Mouse (Mus musculus) CH12.LX (cell line): Measurements from ENCODE around the gene Ncoa7. TPM values are rescaled to one million over a fixed set of nuclear protein-coding genes. Genes with fewer than 3 reads are reported as not detected.

ENCODE experiments used
- DNase-seq: peaks from one replicate; pipeline ENCODE4 v3.0.0-alpha.2; 2013; ENCODE audit errors: extremely low read depth
- H3K27ac ChIP-seq: 2 replicates; pipeline ENCODE4 v1.5.1; 2012; ENCODE audit warnings: low read depth, mild to moderate bottlenecking, control low read depth, moderate library complexity; ENCODE audit not compliant: insufficient read depth
- H3K27me3 ChIP-seq: replicated peaks from 2 replicates; pipeline ENCODE3; 2012; ENCODE audit warnings: inconsistent platforms
- H3K36me3 ChIP-seq, 2 experiments: replicated peaks in 1 of 2; 2 replicates each; pipeline versions ENCODE3 to v1.6.1; 2012; ENCODE audit warnings: inconsistent platforms in 1 of 2, low read length in 1 of 2, mild to moderate bottlenecking in 1 of 2, mixed read lengths in 1 of 2, moderate library complexity in 1 of 2; ENCODE audit not compliant: control insufficient read depth in 1 of 2, insufficient read depth in 1 of 2
- H3K4me1 ChIP-seq, 2 experiments: 2 replicates each; pipeline ENCODE4 v1.6.1; 2012; ENCODE audit warnings: inconsistent platforms in 1 of 2, moderate library complexity in 1 of 2; ENCODE audit not compliant: insufficient read depth in 2 of 2, control insufficient read depth in 1 of 2
- H3K4me2 ChIP-seq: 2 replicates; pipeline ENCODE4 v1.6.1; 2012; ENCODE audit warnings: low read depth, mild to moderate bottlenecking, control low read depth; ENCODE audit not compliant: poor library complexity, insufficient read depth, severe bottlenecking
- H3K4me3 ChIP-seq, 3 experiments: fragments of 150-350 bp in 1 of 3; sonication (generic) in 1 of 3; replicated peaks in 1 of 3; 2 replicates each; pipeline versions ENCODE3 to v1.5.1; 2011 to 2012; ENCODE audit warnings: low read depth in 2 of 3, low read length in 2 of 3, mild to moderate bottlenecking in 2 of 3, moderate library complexity in 2 of 3, control low read depth in 1 of 3, improper control_type of control experiment in 1 of 3, inconsistent platforms in 1 of 3, mixed read lengths in 1 of 3; ENCODE audit not compliant: poor library complexity in 1 of 3
- H3K79me2 ChIP-seq: replicated peaks from 2 replicates; pipeline ENCODE4 v1.6.1; 2012; ENCODE audit warnings: mild to moderate bottlenecking, moderate library complexity; ENCODE audit not compliant: control insufficient read depth, poor library complexity, insufficient read depth, severe bottlenecking; ENCODE audit errors: extremely low read depth
- H3K9ac ChIP-seq: 2 replicates; pipeline ENCODE4 v1.6.1; 2012; ENCODE audit warnings: low read depth, mild to moderate bottlenecking, control low read depth, moderate library complexity; ENCODE audit not compliant: insufficient read depth
- H3K9me3 ChIP-seq: replicated peaks from 2 replicates; pipeline ENCODE3; 2012; ENCODE audit warnings: low read length, inconsistent platforms, mixed read lengths
- BHLHE40 ChIP-seq: IDR thresholded peaks from 2 replicates; pipeline ENCODE4 v1.6.1; 2011; ENCODE audit warnings: mild to moderate bottlenecking, low read depth, low read length, improper control_type of control experiment
- CTCF ChIP-seq, 2 experiments: IDR thresholded peaks in 1 of 2; conservative IDR thresholded peaks in 1 of 2; 2 replicates each; pipeline ENCODE4 v1.5.1; 2011 to 2012; ENCODE audit warnings: low read depth in 2 of 2, low read length in 2 of 2, improper control_type of control experiment in 1 of 2, inconsistent platforms in 1 of 2, mild to moderate bottlenecking in 1 of 2, moderate library complexity in 1 of 2
- ELF1 ChIP-seq: IDR thresholded peaks from 2 replicates; pipeline ENCODE4 v1.6.1; 2014; ENCODE audit warnings: low read depth, mild to moderate bottlenecking, inconsistent platforms, low read length, improper control_type of control experiment
- EP300 ChIP-seq: IDR thresholded peaks from 2 replicates; pipeline ENCODE4 v1.6.1; 2011; ENCODE audit warnings: low read length, improper control_type of control experiment
- GABPA ChIP-seq: IDR thresholded peaks from 2 replicates; pipeline ENCODE4 v1.6.1; 2012; ENCODE audit warnings: low read depth, low read length, improper control_type of control experiment, inconsistent platforms; ENCODE audit not compliant: insufficient replicate concordance
- JUND ChIP-seq: conservative IDR thresholded peaks from 2 replicates; pipeline ENCODE4 v1.6.1; 2011; ENCODE audit warnings: low read depth, low read length, improper control_type of control experiment
- MEF2A ChIP-seq: IDR thresholded peaks from 2 replicates; pipeline ENCODE4 v1.6.1; 2014; ENCODE audit warnings: low read depth, mild to moderate bottlenecking, inconsistent platforms, low read length, improper control_type of control experiment, borderline replicate concordance
- MYC ChIP-seq: IDR thresholded peaks from 2 replicates; pipeline ENCODE4 v1.6.1; 2011; ENCODE audit warnings: low read depth, mild to moderate bottlenecking, improper control_type of control experiment, low read length
- NELFE ChIP-seq: IDR thresholded peaks from 2 replicates; pipeline ENCODE4 v1.6.1; 2011; ENCODE audit warnings: low read depth, low read length, improper control_type of control experiment
- RAD21 ChIP-seq: IDR thresholded peaks from 2 replicates; pipeline ENCODE4 v1.6.1; 2011; ENCODE audit warnings: low read depth, mild to moderate bottlenecking, low read length, improper control_type of control experiment, moderate library complexity
- TCF12 ChIP-seq: IDR thresholded peaks from 2 replicates; pipeline ENCODE4 v1.6.1; 2014; ENCODE audit warnings: low read depth, mild to moderate bottlenecking, inconsistent platforms, low read length, improper control_type of control experiment
- ZKSCAN1 ChIP-seq: IDR thresholded peaks from 2 replicates; pipeline ENCODE4 v1.6.1; 2012; ENCODE audit warnings: low read depth, inconsistent platforms, low read length, improper control_type of control experiment, borderline replicate concordance
- dilution Hi-C: fragments of 300-500 bp; cut with MboI; formaldehyde crosslinking; loops from 2 replicates; pipeline ENCODE4 v1.14.3; 2020; ENCODE audit warnings: low sequenced_read_pairs; ENCODE audit not compliant: extremely low pct_unique_long_range_greater_than_20kb, extremely low pct_ligation_motif_present
- in situ Hi-C: fragments of 300-500 bp; cut with MboI; formaldehyde crosslinking; loops from 3 replicates; pipeline ENCODE4 v1.14.3; 2019; ENCODE audit warnings: low sequenced_read_pairs, low pct_ligation_motif_present, low pct_unique_long_range_greater_than_20kb, mixed read lengths
- polyA plus RNA-seq: library from polyadenylated mRNA; unstranded; fragments of >175 nt; gene quantifications from 2 replicates; pipeline ENCODE4 v1.2.1, GENCODE M21; 2012; ENCODE audit warnings: low read depth; ENCODE audit not compliant: insufficient read length
- total RNA-seq, 2 experiments: library from RNA; depleted of rRNA; stranded (reverse); fragments of 300-350 nt in 1 of 2; fragments of >200 nt in 1 of 2; gene quantifications; 2 replicates each; pipeline ENCODE4 v1.2.3; 2012 to 2014

The Ncoa7 gene
- total and polyA plus RNA-seq, 3 experiments: 4.7 to 9.2 (median 7.0) TPM

GRCm38 (mm10) chr10:30716171-30716570 is 87.0 kb downstream of the Ncoa7 start:
- no peak overlapping the region for H3K9ac ChIP-seq
- no peaks in the 10 kb centered on the region for H3K27me3 ChIP-seq
- in situ Hi-C loops: loop anchor here (5.0 kb wide), 1 partner anchor 99 kb away; no protein-coding TSS in a partner anchor
- H3K9me3 ChIP-seq: no peaks in the 10 kb centered on the region
- TF ChIP-seq GABPA (no peak), EP300 (no peak), RAD21 (no peak), CTCF (conservative IDR thresholded peaks at IDR 0.05 in 1 of 2, IDR thresholded peaks at IDR 0.05 in 1 of 2; ENCODE audit: low read depth in 2 of 2, low read length in 2 of 2) (no peak), TCF12 (no peak), JUND (no peak), ELF1 (no peak), ZKSCAN1 (no peak)
- H3K4me3 ChIP-seq: no peak overlapping the region
- no peak overlapping the region for H3K27ac ChIP-seq
- peaks cover 7 to 11% of the 10 kb centered on the region in 2 experiments for H3K36me3 ChIP-seq
- H3K4me1 ChIP-seq: peaks cover 0 to 17% of the 10 kb centered on the region in 2 experiments; a peak in 2 of 4 replicates
- H3K79me2 ChIP-seq: no peaks in the 10 kb centered on the region
- H3K4me2 ChIP-seq: no peak overlapping the region
- DNase-seq: no peak
- dilution Hi-C loops: no loop called here

DNA sequence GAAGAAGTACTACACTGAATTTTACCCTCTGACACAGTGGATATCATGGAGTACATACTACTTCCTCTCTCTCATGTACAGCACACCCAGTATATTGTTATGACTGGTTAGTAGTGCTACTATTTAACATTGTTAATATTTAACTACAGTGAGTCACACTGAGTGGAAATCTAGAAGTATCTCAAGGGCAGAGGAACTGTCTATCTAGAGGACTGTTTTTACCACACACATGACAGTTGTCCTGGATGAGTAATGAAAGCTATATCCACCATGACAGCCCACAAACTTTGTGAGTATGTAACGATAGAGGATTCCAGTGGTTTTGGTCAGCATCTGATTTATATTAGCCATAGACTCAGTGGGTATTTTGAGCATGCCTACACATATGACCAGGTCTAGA is 90.6 kb downstream of the Ncoa7 start:
- in situ Hi-C loops: no loop called here
- Histone ChIP-seq H3K27ac (no peak overlapping the region), H3K36me3 (no peaks in the 10 kb centered on the region), H3K4me2 (no peak overlapping the region), H3K9me3 (no peaks in the 10 kb centered on the region), H3K4me1 (peaks cover 0 to 14% of the 10 kb centered on the region in 2 experiments; a peak in 1 of 4 replicates), H3K27me3 (no peaks in the 10 kb centered on the region), H3K4me3 (no peak overlapping the region), H3K9ac (no peak overlapping the region), H3K79me2 (no peaks in the 10 kb centered on the region)
- no peak for DNase-seq
- dilution Hi-C loops: no loop called here
- TF ChIP-seq MEF2A (no peak), ELF1 (no peak), NELFE (no peak)

DNA sequence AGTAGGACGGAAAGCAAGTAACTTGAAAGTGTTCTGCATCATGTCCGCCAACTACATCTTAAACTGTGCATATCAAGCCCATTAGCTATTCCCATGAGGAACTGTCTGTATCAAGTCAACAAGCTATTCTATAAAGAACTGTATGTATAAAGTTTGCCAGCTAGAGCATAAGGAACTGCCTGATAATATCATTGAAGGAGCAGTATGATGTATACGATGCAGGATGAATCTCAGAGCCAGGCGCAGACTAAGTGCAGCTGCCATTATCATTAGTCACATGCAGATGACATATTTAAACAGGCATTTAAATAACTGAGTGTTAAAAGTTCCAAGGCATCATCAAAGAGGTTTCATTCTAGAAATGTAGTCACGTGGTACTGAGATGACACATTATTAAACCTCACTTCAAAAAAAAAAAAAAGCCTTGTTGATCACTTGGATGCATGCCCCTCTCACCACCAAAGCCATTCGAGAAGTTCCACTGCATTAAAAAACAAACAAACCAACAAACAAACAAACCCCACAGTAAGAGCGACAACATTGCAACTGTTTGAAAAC is 93.2 kb downstream of the Ncoa7 start:
- no peak overlapping the region for H3K4me3 ChIP-seq
- no peak overlapping the region for H3K9ac ChIP-seq
- no peaks in the 10 kb centered on the region for H3K79me2 ChIP-seq
- TF ChIP-seq MYC (no peak), BHLHE40 (0 out of 2 replicates have a peak, but pooled peaks have one; percentile 30)
- peaks cover 0 to 2% of the 10 kb centered on the region in 2 experiments for H3K36me3 ChIP-seq
- no peaks in the 10 kb centered on the region for H3K27me3 ChIP-seq
- in situ Hi-C loops: no loop called here
- H3K9me3 ChIP-seq: no peaks in the 10 kb centered on the region
- peaks cover 0 to 14% of the 10 kb centered on the region in 2 experiments; a peak in 1 of 4 replicates for H3K4me1 ChIP-seq
- no peak overlapping the region for H3K27ac ChIP-seq
- no peak for DNase-seq
- dilution Hi-C loops: no loop called here
- no peak overlapping the region for H3K4me2 ChIP-seq
